Mouse (Mus musculus) hindbrain, embryonic 15.5 days (tissue): ENCODE measurements around the gene Mad1l1. TPM values are rescaled to one million over a fixed set of nuclear protein-coding genes. Genes with fewer than 3 reads are reported as not detected.

ENCODE experiments used
- ATAC-seq: fragments of 200-750 bp; cut with Nextera tagmentation; 2 replicates; pipeline ENCODE4 v1.8.0; 2017; ENCODE audit warnings: low read depth, moderate number of reproducible peaks, moderate TSS enrichment; ENCODE audit not compliant: low FRiP score
- H3K27ac ChIP-seq: fragments of 300-500 bp; sonication (generic); replicated peaks from 2 replicates; pipeline ENCODE4 v1.5.1; 2015; ENCODE audit warnings: mild to moderate bottlenecking, inconsistent platforms
- H3K27me3 ChIP-seq: fragments of 300-500 bp; sonication (generic); 2 replicates; pipeline ENCODE4 v1.6.1; 2015; ENCODE audit warnings: control low read depth, inconsistent platforms
- H3K36me3 ChIP-seq: fragments of 300-500 bp; sonication (generic); 2 replicates; pipeline ENCODE4 v1.6.1; 2015; ENCODE audit warnings: control low read depth, inconsistent platforms
- H3K4me1 ChIP-seq: fragments of 300-500 bp; sonication (generic); replicated peaks from 2 replicates; pipeline ENCODE4 v1.6.1; 2015; ENCODE audit warnings: control low read depth, inconsistent platforms
- H3K4me2 ChIP-seq: fragments of 300-500 bp; sonication (generic); 2 replicates; pipeline ENCODE4 v1.6.1; 2015; ENCODE audit warnings: moderate library complexity, mild to moderate bottlenecking, inconsistent platforms
- H3K4me3 ChIP-seq: fragments of 300-500 bp; sonication (generic); 2 replicates; pipeline ENCODE4 v1.5.1; 2015; ENCODE audit warnings: mild to moderate bottlenecking, inconsistent platforms
- H3K9ac ChIP-seq: fragments of 300-500 bp; sonication (generic); 2 replicates; pipeline ENCODE4 v1.6.1; 2015; ENCODE audit warnings: inconsistent platforms
- H3K9me3 ChIP-seq: fragments of 300-500 bp; sonication (generic); 2 replicates; pipeline ENCODE4 v1.6.1; 2016; ENCODE audit warnings: control low read depth, inconsistent platforms
- WGBS: fragments of 180-500 bp; shearing (Covaris S2); methylation state at CpG from one replicate; pipeline ENCODE4 v1.1.7; 2015; 5-methylcytosine and 5-hydroxymethylcytosine counted together
- polyA plus RNA-seq: library from polyadenylated mRNA; unstranded; fragments of >200 nt; fragmentation: Nextera tagmentation; extraction: Ambion mirVana; gene quantifications from 2 replicates; pipeline ENCODE4 v1.2.1, GENCODE M21; 2015

The Mad1l1 gene
- polyA plus RNA-seq, 1 experiment from 2014 or later = 33.1 TPM

DNA sequence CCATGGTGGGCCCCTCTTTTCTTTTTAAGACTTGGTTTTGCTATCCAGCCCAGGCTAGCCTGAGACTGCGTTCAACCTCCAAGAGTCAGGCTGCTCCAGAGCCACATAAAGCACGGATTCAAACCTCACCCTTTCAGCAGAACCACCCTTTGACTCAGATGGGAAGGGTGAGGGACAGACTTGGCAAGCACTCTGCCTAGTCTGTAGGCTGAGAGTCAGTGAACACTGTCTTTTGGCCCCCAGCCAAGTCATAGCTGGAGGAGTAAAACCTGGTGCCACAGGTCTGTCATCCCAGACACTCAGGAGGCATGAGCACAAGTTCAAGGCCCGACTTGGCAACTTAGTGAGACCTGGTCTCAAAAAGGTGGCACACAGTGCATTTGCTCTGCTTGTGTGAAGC is 4.6 kb downstream of the Mad1l1 start:
- H3K36me3 ChIP-seq = peaks cover 12% of the 10 kb centered on the region
- H3K27ac ChIP-seq = no peak overlapping the region
- ATAC-seq = no peak
- no peaks in the 10 kb centered on the region for H3K27me3 ChIP-seq
- H3K4me2 ChIP-seq = no peak overlapping the region
- no peak overlapping the region for H3K9ac ChIP-seq
- H3K9me3 ChIP-seq = no peaks in the 10 kb centered on the region
- no peak overlapping the region for H3K4me3 ChIP-seq
- peaks cover 10% of the 10 kb centered on the region for H3K4me1 ChIP-seq
- 84% methylated on average over 3 of the region's 3 CpGs for WGBS

DNA sequence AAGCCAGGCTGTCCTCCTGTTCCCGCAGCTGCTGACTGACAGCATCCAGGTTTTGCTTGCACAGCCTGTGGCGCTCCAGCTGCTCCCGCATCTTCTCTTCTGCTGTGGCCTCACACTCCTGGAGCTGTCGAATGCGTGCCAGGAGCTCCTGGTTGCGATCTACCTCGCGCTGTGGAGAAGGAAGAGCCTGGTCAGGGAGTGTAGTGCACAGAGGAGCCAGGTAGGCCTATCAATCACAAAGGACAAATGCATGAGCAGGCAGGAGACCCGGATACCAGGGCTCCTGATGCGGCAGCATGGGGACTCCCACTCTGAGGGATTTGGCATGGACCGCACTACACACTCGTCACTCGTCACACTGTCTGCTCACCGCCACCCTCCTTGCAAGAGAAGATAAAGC is 13.8 kb downstream of the Mad1l1 start:
- Histone ChIP-seq H3K27me3 (no peaks in the 10 kb centered on the region), H3K36me3 (peaks cover 33% of the 10 kb centered on the region), H3K9ac (no peak overlapping the region), H3K4me3 (no peak overlapping the region), H3K4me1 (no peaks in the 10 kb centered on the region), H3K9me3 (no peaks in the 10 kb centered on the region), H3K27ac (0 out of 2 replicates have a peak overlapping the region, but pooled peaks have one; percentile 4), H3K4me2 (no peak overlapping the region)
- no peak for ATAC-seq
- WGBS = 82% methylated on average over 14 of the region's 14 CpGs

GRCm38 (mm10) chr5:140306016-140306415 is 15.3 kb downstream of the Mad1l1 start:
- Histone ChIP-seq H3K27me3 (no peaks in the 10 kb centered on the region), H3K9me3 (no peaks in the 10 kb centered on the region), H3K4me1 (no peaks in the 10 kb centered on the region), H3K27ac (no peak overlapping the region), H3K9ac (no peak overlapping the region), H3K4me3 (no peak overlapping the region), H3K36me3 (peaks cover 40% of the 10 kb centered on the region), H3K4me2 (no peak overlapping the region)
- ATAC-seq = no peak
- 69% methylated on average over 8 of the region's 8 CpGs for WGBS

GRCm38 (mm10) chr5:140298291-140298690 is 23.1 kb downstream of the Mad1l1 start:
- Histone ChIP-seq H3K9ac (no peak overlapping the region), H3K27me3 (no peaks in the 10 kb centered on the region), H3K4me1 (no peaks in the 10 kb centered on the region), H3K4me3 (no peak overlapping the region), H3K27ac (no peak overlapping the region), H3K36me3 (peaks cover 40% of the 10 kb centered on the region), H3K4me2 (no peak overlapping the region), H3K9me3 (no peaks in the 10 kb centered on the region)
- ATAC-seq = no peak
- WGBS = 87% methylated on average over 4 of the region's 4 CpGs

GRCm38 (mm10) chr5:140292152-140292551 is 29.2 kb downstream of the Mad1l1 start:
- no peaks in the 10 kb centered on the region for H3K9me3 ChIP-seq
- peak; percentile 64; the same call in 1 of the 2 replicates for ATAC-seq
- H3K9ac ChIP-seq = no peak overlapping the region
- 95% methylated on average over 1 of the region's 1 CpGs for WGBS
- H3K27ac ChIP-seq = no peak overlapping the region
- H3K27me3 ChIP-seq = no peaks in the 10 kb centered on the region
- H3K4me2 ChIP-seq = no peak overlapping the region
- peaks cover 7% of the 10 kb centered on the region; the same call in 1 of the 2 replicates for H3K36me3 ChIP-seq
- H3K4me3 ChIP-seq = no peak overlapping the region
- H3K4me1 ChIP-seq = peaks cover 5% of the 10 kb centered on the region; the same call in 1 of the 2 replicates

DNA sequence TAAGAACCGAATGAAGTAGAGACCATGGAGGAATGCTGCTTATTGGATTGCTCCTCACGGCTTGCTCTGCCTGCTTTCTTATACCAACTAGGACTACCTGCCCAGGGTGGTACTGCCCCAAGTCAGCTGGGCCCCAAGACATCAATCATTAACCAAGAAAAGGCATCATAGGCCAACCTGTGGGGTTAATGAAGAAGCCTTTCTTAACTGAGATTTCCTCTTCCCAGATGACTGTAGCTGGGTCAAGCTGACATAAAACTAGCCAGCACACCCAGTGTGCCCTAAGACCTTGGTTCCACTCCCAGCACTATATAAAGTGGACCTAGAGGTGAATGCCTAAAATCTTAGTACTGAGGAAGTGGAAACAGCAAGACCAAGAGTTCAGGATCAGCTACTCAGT is 32.2 kb downstream of the Mad1l1 start:
- peaks cover 5% of the 10 kb centered on the region; the same call in 1 of the 2 replicates for H3K4me1 ChIP-seq
- no peak overlapping the region for H3K4me2 ChIP-seq
- WGBS = 94% methylated on average over 2 of the region's 2 CpGs
- no peaks in the 10 kb centered on the region for H3K9me3 ChIP-seq
- H3K36me3 ChIP-seq = peaks cover 4% of the 10 kb centered on the region; the same call in 1 of the 2 replicates
- H3K27me3 ChIP-seq = no peaks in the 10 kb centered on the region
- no peak overlapping the region for H3K9ac ChIP-seq
- no peak overlapping the region for H3K4me3 ChIP-seq
- H3K27ac ChIP-seq = no peak overlapping the region
- no peak for ATAC-seq

DNA sequence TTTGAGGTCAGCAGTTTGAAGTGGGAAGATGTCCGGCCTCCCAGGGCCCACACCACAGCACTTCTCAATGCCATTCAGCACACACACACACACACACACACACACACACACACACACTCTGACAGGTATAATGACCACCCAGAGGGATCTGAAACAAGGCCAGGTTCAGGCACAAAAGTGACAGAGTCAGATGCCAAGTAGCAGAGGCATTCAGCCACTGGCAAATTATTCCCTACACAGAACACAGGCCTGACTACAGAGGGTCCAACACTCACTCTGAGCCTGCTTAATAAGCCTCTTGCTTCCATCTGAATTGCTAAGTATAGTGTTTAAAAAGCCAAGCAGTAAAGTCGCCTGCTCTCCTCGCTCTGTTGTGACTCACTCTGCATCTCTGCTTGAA is 33.1 kb downstream of the Mad1l1 start:
- Histone ChIP-seq H3K27ac (0 out of 2 replicates have a peak overlapping the region, but pooled peaks have one; percentile 18), H3K4me1 (peaks cover 5% of the 10 kb centered on the region; the same call in 1 of the 2 replicates), H3K9me3 (no peaks in the 10 kb centered on the region), H3K27me3 (no peaks in the 10 kb centered on the region), H3K36me3 (0 out of 2 replicates have a peak, but pooled peaks cover under 1% of the 10 kb centered on the region), H3K4me2 (no peak overlapping the region), H3K9ac (no peak overlapping the region), H3K4me3 (no peak overlapping the region)
- WGBS = 63% methylated on average over 3 of the region's 3 CpGs
- peak; percentile 50; the same call in 1 of the 2 replicates for ATAC-seq

- WGBS = 90% methylated on average over 2 of the region's 2 CpGs
- Histone ChIP-seq H3K4me1 (peaks cover 19% of the 10 kb centered on the region), H3K4me3 (no peak overlapping the region), H3K27me3 (no peaks in the 10 kb centered on the region), H3K36me3 (no peaks in the 10 kb centered on the region), H3K4me2 (no peak overlapping the region), H3K9ac (no peak overlapping the region), H3K9me3 (no peaks in the 10 kb centered on the region), H3K27ac (no peak overlapping the region)
- ATAC-seq = no peak
Observed at GRCm38 (mm10) chr5:140284761-140285160, 36.6 kb downstream of the Mad1l1 start.

- H3K9ac ChIP-seq = no peak overlapping the region
- 77% methylated on average over 2 of the region's 2 CpGs for WGBS
- no peak overlapping the region for H3K4me2 ChIP-seq
- ATAC-seq = no peak
- peaks cover 18% of the 10 kb centered on the region for H3K4me1 ChIP-seq
- H3K4me3 ChIP-seq = no peak overlapping the region
- H3K27me3 ChIP-seq = no peaks in the 10 kb centered on the region
- H3K9me3 ChIP-seq = no peaks in the 10 kb centered on the region
- H3K27ac ChIP-seq = no peak overlapping the region
- H3K36me3 ChIP-seq = no peaks in the 10 kb centered on the region
Observed at GRCm38 (mm10) chr5:140284011-140284410, 37.3 kb downstream of the Mad1l1 start.

DNA sequence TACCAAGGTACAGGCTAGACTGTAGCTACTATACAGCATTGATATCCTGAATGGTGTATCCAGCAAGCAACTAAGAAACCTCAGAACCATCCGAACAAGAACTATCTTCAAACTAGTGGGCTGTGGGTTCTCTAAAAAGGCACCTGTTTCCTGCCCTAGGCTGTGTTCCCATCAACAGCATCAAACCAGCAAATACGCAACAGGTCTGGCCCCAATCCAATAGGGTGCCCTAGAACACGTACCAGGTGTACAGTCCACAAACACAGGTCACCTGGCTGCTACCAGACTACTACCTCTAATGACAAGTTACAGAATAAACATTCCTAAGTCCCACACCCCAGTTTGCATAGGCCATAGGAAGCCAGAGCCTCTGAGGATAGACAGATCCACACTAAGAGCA is 38.5 kb downstream of the Mad1l1 start:
- Histone ChIP-seq H3K9me3 (no peaks in the 10 kb centered on the region), H3K9ac (no peak overlapping the region), H3K4me2 (no peak overlapping the region), H3K4me3 (no peak overlapping the region), H3K27me3 (no peaks in the 10 kb centered on the region), H3K36me3 (no peaks in the 10 kb centered on the region), H3K27ac (no peak overlapping the region), H3K4me1 (peaks cover 14% of the 10 kb centered on the region)
- no peak for ATAC-seq
- 97% methylated on average over 3 of the region's 3 CpGs for WGBS

GRCm38 (mm10) chr5:140282376-140282775 is 39.0 kb downstream of the Mad1l1 start:
- Histone ChIP-seq H3K36me3 (no peaks in the 10 kb centered on the region), H3K27me3 (no peaks in the 10 kb centered on the region), H3K4me3 (no peak overlapping the region), H3K4me2 (no peak overlapping the region), H3K9ac (no peak overlapping the region), H3K9me3 (no peaks in the 10 kb centered on the region), H3K27ac (no peak overlapping the region), H3K4me1 (peaks cover 14% of the 10 kb centered on the region)
- 62% methylated on average over 8 of the region's 8 CpGs for WGBS
- peak; percentile 56; the same call in 1 of the 2 replicates for ATAC-seq

- no peak overlapping the region for H3K4me3 ChIP-seq
- no peaks in the 10 kb centered on the region for H3K36me3 ChIP-seq
- H3K9ac ChIP-seq = no peak overlapping the region
- peaks cover 14% of the 10 kb centered on the region for H3K4me1 ChIP-seq
- 60% methylated on average over 9 of the region's 9 CpGs for WGBS
- H3K27ac ChIP-seq = no peak overlapping the region
- no peak for ATAC-seq
- H3K4me2 ChIP-seq = no peak overlapping the region
- no peaks in the 10 kb centered on the region for H3K9me3 ChIP-seq
- no peaks in the 10 kb centered on the region for H3K27me3 ChIP-seq
Observed at GRCm38 (mm10) chr5:140280205-140280604, 41.1 kb downstream of the Mad1l1 start.

DNA sequence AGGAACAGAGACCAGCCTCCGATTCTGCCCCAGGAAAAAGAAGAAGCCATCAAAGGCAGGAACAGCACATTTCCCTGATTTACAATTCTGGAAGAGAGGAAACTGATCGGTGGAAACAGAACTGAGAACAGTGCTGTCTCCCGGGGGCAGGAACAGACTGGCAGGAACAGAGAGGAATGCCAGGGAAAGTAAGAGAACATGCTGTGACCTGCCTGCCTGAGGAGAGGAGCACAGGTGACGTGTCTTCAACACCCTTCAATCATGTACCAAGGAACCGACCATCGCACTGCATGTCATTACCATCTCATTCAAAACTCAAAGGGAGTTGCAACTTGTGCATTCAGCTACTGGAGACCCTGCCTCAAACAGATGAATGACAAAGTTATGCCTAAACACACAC is 44.6 kb downstream of the Mad1l1 start:
- no peak for ATAC-seq

More for the DNA sequence above, 44.6 kb downstream of the Mad1l1 start:
- H3K4me1 ChIP-seq = peaks cover 9% of the 10 kb centered on the region; the same call in 1 of the 2 replicates
- H3K4me2 ChIP-seq = no peak overlapping the region
- H3K9me3 ChIP-seq = no peaks in the 10 kb centered on the region
- no peak overlapping the region for H3K4me3 ChIP-seq
- WGBS = 74% methylated on average over 6 of the region's 6 CpGs
- no peak overlapping the region for H3K9ac ChIP-seq
- no peaks in the 10 kb centered on the region for H3K27me3 ChIP-seq
- H3K36me3 ChIP-seq = no peaks in the 10 kb centered on the region
- H3K27ac ChIP-seq = no peak overlapping the region
